Mouse (Mus musculus): ENCODE results near the gene Sypl2.

Gene Sypl2

DNA sequence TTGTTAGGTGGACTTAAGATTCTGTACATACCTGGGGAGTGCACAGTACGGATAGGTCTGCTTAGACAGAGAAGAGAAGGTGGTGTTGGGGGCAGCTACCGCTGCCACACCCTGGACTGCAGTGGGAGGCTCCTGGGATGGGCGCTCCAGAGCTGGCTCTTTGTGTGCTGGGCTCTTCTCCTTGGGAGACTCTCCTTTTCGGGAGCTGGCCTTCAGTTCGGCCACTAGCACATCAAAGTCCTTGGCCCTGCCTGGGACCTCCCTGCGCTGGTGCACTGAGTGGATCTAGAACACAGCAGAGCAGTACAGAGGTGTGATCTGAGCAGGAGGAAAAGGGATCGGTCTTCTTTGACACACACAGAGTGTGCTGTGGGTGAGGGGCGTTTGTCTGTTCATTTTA is 20.8 kb downstream of the Sypl2 start:
- no peak for DNase-seq (ENCODE audit: low spot score in 2 of 2)

DNA sequence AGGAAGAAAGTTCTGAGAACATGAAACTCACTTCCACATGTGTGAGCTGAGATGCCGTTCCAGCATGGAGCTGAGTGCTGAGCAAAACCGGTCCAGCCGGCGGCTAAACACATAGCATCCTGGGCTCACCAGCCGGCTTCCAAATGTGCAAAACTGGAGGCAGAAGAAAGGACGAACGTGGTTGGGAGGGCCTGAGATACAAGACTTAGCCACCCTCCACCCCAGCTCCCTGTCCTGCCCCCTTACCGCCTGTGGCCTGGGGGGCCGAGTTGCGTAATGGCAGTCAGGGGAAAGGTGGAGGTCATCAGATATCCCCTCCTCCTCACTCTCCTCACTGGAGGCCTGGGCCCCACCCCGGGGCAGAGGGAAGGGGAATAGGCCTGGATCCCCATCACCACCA is 22.0 kb downstream of the Sypl2 start:
- no peak for DNase-seq (ENCODE audit: low spot score in 2 of 2)

DNA sequence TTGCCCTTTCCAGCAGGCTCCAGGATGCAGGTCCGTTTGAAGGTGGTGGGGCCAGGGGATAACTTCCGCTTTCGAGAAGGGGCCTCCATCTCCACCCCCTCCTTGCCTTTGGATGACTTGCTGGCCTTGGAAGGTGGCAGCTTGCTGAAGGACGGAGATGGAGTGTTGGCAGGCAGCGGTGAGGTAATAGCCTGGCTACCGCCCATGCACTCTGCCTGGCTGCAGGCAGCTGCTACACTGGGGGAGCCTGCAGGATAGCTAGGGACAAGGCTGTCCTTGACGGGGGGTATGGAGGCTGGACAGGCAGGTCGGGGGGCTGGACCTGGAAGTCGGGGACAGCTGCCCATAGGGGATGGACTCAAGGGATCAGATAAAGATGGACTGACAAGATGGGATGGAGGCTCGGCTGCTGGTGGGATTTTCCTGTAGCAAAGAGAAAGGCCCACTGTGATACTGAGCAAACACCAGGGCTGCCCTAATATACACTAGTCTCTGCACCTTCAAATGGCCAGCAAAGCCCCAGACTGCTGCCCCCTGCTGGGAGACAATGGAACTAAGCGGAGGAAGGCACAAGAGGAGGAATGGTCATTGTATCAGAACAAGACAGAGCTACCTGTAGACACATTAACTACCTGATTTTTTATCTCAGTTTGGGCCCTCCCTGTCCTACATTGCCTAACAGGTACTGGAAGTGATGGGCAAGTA is 22.7 kb downstream of the Sypl2 start:
- DNase-seq (ENCODE audit: low spot score in 2 of 2) = peak; percentile 63 to 76

DNA sequence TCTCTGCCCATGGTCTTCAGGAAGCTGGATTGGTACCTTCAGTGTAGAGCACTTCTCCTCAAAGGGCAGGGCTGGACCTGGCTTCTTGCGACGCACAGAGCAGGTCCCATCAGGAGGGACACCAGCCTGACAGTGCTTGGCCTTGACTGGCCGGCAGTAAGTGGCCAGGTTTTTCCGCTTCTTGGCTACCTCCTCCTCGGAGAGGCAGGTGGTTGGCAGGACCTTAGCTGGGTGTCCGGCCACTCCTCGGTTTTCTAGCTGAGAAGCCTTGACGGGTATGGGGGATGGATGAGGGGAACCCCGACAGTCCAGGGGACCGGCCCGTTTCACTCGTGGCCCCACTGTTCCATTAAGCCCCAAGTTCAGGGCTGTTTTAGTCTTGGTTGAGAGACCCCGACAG is 23.2 kb downstream of the Sypl2 start:
- no peak for DNase-seq (ENCODE audit: low spot score in 2 of 2)

DNA sequence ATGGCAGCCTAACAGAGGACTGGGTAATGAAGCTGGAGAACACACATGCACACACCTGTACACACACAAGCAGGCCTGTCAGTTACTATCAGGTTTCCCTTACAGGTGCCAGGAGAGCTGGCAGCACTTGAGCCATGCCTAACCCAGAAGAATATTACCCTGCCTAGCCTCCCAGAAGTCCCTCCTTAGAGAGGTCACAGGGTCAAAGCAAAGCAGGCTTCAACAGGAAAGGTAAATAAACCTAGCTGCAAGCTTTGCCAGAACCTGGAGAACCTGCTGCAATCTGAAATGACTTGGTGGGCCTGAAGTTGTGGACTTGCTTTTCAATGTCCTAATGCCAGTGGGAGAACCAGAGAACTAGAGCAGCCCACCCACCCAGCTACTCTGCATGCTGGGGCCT is 23.9 kb downstream of the Sypl2 start:
- peak; percentile 63 to 66 for DNase-seq (ENCODE audit: low spot score in 2 of 2)

DNA sequence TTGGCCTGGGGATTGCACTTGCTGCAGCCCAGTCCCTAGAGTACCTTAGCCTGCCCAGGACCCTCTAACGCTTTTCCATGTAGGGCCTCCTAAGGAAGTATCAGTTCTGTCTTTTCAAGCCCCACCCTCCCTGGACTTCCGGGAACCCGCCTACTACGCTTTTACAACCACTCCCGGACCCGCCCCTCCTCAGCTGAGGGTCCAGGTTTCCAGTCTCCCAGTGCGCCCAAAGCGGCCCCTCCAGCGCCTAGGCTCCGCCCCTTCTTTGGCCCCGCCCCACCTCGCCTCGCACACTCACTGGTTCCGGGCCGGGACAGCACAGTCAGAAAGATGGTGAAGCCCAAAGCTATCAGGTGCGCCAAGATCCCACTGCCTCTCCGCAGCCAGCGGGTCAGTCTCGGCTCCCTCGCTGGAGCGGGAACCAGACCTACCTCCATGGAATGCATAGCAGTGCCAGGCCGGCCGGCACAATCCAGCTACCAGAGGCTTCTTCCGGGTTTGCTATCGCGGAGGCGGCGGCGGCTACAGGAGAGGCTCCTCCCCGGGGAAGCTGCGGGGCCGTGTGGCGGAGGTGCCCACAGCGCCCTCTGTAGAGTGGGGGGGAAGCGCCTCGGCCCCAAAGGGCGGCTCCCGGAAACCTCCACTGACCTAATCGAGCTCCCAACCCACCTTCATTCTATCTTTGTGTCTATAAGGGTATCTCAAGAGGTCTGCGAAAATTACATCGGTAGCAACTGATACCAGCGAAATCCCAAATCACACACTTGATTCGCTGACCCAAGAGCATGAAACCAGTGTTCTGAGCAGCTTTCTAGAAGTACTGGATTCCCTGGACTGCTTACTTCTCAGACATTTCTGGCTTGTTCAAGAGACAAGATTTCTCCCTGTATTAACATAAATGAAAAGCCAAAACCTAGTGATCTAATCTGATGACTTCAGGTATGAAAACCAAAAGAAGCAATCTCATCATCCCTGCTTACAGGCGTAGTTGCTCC is 25.8 kb downstream of the Sypl2 start, which contains the start of gene Cyb561d1:
TSS of gene Cyb561d1 (minus strand) at position 884 of the 995 bp plus-strand sequence.
- peak; percentile 94 to 95 for DNase-seq (ENCODE audit: low spot score in 2 of 2)

DNA sequence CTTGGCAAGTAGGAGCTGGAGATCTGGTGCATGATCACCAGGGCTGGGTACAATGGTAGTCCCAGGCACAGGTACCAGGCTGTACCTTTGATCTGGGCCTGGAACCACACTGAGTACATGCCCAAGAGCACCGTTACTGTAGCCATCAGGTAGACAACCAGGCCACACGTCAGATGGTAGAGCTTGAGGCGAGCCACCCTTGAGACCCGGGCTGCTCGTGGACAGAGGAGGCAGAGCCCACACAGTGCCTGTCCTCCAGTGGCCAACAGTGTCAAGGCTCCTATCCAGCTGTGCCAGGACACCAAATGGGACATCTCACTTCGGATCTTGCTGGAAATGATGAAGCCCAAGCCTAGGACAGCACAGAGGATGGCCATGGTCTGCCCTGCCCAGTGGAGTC is 27.2 kb downstream of the Sypl2 start:
- DNase-seq (ENCODE audit: low spot score in 2 of 2) = no peak

DNA sequence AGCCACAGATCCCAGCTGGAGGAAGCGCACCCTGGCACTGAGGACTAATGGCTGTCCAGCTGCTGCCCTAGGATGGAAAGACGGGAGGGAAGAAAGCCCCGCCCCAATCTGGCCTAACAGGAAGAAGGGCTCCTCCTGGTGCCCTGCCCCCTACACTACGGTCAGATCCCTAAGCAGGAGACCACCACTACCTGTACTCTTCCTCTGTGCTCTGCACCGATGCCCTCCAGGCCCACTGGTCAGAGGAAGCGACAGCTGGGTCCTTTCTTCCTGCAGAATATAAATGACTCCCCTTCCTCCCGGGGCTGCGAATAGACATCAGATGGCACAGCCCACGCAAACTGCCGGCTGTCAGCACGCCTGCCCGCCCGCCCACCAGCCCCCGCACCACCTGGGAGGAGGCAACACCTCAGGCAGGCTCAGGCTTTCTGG is 29.4 kb downstream of the Sypl2 start:
- no peak for DNase-seq (ENCODE audit: low spot score in 2 of 2)

DNA sequence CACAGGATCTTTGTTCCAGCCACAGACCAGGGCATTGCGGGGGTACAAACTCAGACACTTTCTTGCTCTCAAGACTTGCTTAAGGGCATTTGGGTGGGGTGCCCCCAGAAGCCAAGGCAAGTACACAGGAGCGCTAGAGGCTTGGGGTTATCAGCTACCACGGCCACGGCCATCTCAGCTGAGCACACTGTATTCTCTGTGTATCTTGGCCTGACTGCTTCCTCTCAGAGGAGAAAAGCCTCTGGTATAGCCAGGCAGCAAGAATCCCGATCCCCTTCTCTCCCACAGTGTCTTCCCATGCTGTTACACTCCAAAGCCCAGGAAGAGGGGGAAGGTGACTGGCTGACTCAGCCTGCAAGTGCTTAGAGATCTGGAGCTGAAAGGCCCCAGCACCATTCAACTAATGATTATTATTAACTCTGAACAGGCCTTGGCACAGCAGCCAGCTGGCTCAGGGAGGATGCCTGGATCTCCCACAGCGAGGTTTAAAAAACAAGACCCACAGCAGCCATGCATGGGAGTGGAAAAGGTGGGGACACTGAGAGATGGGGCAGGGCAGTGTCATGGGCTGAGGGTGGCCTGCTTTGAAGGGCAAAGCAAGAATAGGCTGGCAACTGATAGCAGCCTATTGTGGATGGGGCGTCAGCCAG is 30.4 kb downstream of the Sypl2 start:
- DNase-seq (ENCODE audit: low spot score in 2 of 2) = no peak

DNA sequence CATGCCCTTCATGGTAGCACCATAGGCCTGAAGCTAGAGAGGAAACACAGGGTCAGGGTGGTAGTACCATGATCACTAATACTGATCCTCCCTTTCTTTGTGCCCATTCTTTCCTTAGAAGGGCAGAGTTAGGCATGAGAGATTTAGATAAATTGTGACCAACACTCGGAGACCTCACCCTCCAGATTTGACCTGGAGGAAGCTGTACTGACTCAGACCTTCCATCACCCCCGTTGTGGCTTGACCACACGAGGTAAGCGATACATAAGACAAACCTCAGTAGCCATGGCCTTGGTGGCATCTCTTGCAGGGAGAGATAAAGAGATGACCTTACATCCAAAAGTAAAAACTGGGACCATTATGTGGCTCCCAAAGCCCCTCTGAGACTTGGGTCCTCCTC is 31.2 kb downstream of the Sypl2 start:
- no peak for DNase-seq (ENCODE audit: low spot score in 2 of 2)

DNA sequence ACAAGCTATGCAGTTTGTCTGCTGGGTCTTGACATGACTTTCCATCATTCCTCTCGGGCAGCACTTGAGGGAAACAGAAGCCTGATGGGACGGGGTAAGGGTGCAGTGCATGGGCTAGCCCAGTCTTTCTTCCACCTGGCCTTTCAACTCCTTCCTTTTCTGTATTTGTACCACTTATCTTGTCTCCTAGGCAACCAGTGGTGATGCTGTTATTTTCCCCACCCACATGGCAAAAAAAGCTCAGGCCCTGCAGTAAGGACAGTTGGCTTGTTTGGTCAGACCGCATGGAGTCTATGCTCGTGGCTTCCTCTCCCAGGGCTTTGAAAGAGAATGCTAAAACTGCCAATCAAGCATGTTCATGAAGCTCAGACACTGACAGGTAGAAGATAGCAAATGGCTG is 32.8 kb downstream of the Sypl2 start:
- DNase-seq (ENCODE audit: low spot score in 2 of 2) = no peak

DNA sequence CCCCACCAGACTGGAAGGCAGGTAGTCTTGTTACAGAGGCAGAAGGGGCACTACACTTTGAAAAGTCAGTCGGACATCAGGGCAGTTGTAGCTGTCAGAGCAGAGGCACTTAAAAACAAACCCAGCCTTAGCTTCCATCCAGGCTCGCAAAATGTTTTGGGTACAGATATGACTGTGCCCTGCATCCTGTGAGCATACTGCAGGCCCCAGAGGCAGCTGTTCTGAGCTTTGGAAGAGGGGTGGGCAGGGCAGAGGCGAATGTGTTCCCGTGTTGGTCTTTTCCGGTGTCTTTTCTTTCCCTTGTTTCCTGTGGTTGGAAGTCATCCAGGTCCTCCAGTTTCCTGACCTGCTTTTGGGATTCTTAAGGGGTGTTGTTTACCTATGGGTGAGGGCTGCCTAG is 36.6 kb downstream of the Sypl2 start:
- no peak for DNase-seq (ENCODE audit: low spot score in 2 of 2)

DNA sequence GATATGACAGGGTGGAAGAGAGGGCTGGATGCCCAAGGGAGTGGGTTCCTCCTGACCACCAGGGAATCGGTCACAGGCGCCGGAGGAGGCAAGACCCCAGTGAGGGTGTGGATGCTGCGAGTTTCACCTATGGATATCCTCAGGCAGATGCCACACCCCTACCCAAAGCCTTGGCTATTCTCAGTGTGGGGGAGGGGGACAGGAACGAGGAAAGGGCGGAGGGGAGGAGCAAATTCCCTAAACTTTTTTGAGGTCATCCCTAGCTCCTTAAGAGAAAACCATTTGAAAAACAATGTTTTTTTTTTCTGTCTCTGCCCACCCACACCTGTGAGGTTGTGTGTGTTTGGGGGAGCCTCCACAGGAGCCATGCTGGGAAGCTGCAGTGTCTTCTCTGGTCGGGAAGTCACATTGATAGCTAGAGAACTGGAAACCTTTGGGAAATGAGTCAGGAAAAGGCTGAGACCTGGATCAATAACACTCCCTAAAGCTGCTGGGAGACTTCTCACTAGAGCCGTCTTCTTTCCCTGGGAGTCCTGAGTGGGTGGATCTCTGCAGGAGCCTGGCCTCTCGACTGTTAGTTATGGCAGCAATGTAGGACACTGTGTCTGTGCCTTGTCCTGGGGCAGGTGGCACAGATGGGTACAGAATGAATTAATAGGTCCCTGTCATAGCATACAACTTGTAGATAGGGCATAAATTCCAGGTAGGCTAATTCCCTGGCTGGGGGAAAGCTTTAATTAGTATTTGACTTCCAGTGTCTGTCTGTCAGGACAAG is 37.5 kb downstream of the Sypl2 start:
- DNase-seq (ENCODE audit: low spot score in 2 of 2) = no peak

DNA sequence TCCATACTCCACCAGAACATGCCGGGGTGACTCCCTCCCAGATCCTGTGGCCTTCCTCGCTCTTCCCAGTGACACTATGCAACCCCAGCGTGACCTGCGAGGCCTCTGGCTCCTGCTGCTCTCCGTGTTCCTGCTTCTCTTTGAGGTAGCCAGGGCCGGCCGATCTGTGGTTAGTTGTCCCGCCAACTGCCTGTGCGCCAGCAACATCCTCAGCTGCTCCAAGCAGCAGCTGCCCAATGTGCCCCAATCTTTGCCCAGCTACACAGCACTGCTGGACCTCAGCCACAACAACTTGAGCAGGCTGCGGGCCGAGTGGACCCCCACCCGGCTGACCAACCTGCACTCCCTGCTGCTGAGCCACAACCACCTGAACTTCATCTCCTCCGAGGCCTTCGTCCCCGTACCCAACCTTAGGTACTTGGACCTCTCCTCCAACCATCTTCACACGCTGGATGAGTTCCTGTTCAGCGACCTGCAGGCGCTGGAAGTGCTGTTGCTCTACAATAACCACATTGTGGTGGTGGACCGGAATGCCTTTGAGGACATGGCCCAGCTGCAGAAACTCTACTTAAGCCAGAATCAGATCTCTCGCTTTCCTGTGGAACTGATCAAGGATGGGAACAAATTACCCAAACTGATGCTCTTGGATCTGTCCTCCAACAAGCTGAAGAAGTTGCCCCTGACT is 39.2 kb downstream of the Sypl2 start:
- DNase-seq (ENCODE audit: low spot score in 2 of 2) = no peak

DNA sequence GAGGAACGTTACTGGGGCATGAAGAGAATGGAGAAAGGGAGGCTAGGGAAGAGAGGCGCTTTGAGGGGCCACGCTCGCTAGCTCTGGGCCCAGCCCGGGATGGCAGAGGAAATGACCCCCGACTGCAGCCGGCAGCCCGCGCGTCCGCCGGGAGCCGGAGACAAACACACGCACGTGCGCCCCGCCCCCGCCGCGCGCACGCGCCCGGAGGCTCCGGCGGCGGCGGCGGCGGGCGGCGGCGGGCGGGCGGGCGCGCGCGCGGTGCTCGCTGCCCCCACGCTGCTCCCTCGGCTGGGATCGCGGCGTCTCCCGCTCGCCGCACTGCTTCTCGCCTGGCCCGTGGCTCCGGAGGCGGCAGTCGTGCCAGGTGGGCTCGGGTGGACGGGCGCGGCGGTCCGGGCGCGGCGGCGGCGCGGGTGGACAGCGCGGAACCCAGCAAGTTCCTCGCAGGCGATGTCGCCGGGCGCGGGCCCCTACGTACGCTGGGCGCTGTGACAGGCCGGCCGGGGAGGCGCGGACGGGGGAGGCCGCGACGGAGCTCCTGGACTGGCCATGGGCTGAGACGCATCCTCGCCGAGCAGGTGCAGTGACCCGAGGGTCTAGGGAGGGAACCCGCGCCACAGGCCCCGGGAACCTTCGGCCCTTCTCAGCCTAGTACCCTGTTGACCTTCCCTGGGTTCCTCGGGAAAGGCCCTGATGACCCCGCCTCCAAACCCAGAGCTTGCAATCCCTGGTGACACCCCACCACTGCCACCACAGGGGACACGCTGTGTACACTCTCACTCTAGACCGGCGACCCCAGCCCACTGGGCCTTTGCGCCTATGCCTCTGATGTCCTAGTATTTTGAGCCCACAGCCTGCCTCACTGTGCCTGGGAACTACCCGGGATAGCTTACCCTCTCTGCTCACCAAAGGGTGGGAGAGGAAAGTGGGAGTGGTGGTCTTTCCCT is 40.1 kb downstream of the Sypl2 start, which contains the start of gene Amigo1:
TSS of gene Amigo1 (plus strand) at position 238 of the 950 bp plus-strand sequence.
- no peak for DNase-seq (ENCODE audit: low spot score in 2 of 2)

DNA sequence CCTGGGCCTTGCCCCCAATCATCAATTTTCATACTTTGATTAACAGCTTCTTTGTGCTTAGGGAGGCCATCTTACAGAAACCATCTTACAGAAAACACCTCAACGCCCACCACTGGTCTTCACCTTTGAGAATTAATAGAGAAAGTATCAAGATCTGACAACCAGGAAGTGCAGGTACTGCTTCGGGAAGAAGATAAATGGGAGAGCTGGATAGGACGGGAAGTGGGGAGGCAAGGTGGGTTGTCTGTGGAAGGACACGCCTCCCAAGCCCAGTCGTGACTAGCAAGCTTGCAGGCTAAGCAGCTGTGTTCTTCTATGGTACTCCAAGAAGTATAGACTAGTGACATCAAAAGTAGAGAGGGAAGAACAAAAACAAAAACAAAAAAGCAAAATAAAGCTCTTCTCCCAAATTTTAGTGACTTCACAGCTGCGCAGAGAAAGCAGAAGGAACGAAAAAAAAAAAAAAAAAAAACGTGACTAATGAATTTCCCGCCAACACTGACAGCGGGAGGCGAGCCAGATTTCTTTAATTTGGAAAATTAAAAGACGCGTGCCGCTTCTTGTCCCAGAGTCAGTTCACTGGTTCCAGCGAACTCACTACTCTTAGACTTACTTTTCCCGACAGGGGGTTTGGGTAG is 40.9 kb downstream of the Sypl2 start:
- DNase-seq (ENCODE audit: low spot score in 2 of 2) = no peak

DNA sequence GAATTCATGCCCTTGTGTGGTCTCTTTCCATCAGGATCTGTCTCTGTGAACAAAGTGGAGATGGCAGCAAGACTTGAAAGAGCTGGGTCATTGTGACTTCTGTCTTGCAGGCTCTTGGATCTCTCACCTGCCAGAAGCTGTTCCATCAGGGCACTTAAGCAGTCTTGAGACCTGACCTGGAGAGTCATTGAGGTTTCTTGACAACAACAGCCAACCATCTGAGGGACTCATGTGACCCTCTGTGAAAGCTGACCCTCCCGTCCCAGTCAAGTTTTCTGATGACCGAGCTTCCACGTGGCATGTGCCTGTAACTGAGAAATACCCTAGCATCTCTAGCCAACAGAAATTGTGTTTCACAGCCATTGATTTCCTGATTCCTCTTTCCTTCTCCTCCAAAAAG is 41.7 kb downstream of the Sypl2 start:
- DNase-seq (ENCODE audit: low spot score in 2 of 2) = no peak

DNA sequence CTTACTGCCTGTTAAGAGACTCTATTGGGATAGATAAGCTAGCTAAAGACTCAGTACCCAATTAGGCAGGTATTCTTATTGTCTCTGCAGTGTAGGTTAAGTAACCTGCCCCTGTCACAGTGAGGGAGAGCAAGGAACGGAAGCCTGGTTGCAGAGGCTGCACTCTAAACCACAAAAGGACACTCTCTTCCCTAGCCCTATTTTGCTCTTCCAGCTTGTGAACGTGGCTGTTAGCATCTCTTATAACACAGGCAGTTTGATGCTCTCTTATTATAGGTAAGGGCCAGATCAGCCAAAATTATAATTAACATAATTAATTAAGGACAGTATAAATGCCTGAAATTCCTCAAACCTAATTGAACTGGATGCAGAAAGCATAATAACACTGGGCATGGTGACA is 45.9 kb downstream of the Sypl2 start:
- DNase-seq (ENCODE audit: low spot score in 2 of 2) = no peak

Data from urinary bladder, postnatal 36 days (tissue).